ENCODE assay signal across 8 mouse cellular contexts in the genomic region with DNA sequence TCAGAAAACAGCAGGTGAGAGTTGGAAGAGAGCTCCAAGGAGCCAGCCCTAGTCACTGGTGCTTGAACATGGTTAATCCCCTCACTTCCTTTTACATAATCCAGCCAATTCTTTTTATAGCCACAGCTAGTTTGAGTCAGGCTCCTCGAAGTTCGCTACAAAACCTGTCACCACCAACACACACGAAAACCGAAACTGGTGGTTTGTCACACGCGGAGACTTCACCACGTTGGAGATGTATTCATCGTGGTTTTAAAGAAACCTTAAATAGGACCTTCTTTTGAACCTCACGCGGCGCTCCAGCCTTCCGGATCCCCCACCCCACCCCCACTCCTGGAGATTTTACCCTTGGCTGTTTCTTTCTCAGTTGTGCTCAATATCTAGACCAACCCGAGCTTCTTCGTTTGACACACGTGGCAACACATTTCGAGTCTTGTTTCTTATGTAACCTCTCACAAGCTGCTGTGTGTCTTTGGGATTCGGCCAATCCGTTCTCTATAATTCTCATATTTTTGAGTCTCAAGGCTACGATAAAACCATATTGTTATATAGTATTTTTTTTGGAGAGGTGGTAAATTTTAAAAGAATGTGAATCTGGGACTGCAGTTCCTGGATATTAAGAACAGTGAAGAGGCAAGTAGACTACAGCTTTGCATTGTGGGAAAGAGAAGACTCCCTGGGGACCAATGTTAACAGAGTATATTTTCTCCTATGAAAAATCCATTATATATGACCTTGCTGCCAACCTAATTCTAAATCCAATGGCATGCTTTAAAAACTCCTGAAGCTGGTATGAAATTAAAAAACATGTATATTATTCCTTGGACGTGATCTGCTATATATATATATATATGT. TPM values are rescaled to one million over a fixed set of nuclear protein-coding genes. Genes with fewer than 3 reads are reported as not detected.
DNase-seq lines count a peak whose midpoint lies in the region; ATAC-seq lines count a peak whose summit lies in the region.

No protein-coding gene starts in this region.

- H3K36me3 ChIP-seq in lung, embryonic 15.5 days: no peaks in the 10 kb centered on the region
- H3K36me3 ChIP-seq in embryonic facial prominence, embryonic 11.5 days (replicated peaks; ENCODE audit: control insufficient read depth, insufficient read depth, low read depth, low read length): no peaks in the 10 kb centered on the region
- H3K36me3 ChIP-seq in kidney, embryonic 14.5 days (ENCODE audit: control insufficient read depth, insufficient read depth, low read length): no peaks in the 10 kb centered on the region
- H3K36me3 ChIP-seq in liver, embryonic 13.5 days: no peaks in the 10 kb centered on the region

- H3K27ac ChIP-seq in lung, embryonic 15.5 days: no peak overlapping the region
- no peak overlapping the region for H3K27ac ChIP-seq in embryonic facial prominence, embryonic 11.5 days (replicated peaks; ENCODE audit: low read depth, low read length)
- no peak overlapping the region for H3K27ac ChIP-seq in kidney, embryonic 14.5 days (ENCODE audit: low read depth, low read length)
- no peak overlapping the region for H3K27ac ChIP-seq in liver, embryonic 13.5 days

- H3K4me2 ChIP-seq in lung, embryonic 15.5 days: peak overlapping the region; percentile 46
- peak overlapping the region; percentile 16; the same call in 1 of the 2 replicates for H3K4me2 ChIP-seq in embryonic facial prominence, embryonic 11.5 days (ENCODE audit: low read depth, low read length)
- H3K4me2 ChIP-seq in kidney, embryonic 14.5 days (replicated peaks; ENCODE audit: low read depth, low read length): peak overlapping the region; percentile 25; the same call in 1 of the 2 replicates
- H3K4me2 ChIP-seq in liver, embryonic 13.5 days: peak overlapping the region; percentile 55

- H3K9ac ChIP-seq in lung, embryonic 15.5 days: no peak overlapping the region
- H3K9ac ChIP-seq in embryonic facial prominence, embryonic 11.5 days (replicated peaks; ENCODE audit: low read length): no peak overlapping the region
- no peak overlapping the region for H3K9ac ChIP-seq in kidney, embryonic 14.5 days (ENCODE audit: low read depth, low read length)
- H3K9ac ChIP-seq in liver, embryonic 13.5 days: peak overlapping the region; percentile 33; the same call in 1 of the 2 replicates

- 33% methylated on average over 20 of the region's 20 CpGs for WGBS in lung, embryonic 15.5 days
- 40% methylated on average over 20 of the region's 20 CpGs for WGBS in embryonic facial prominence, embryonic 11.5 days
- 47% methylated on average over 20 of the region's 20 CpGs for WGBS in kidney, embryonic 14.5 days
- WGBS in liver, embryonic 13.5 days (ENCODE audit: insufficient replicate concordance): 22% methylated on average over 20 of the region's 20 CpGs

- no peak for DNase-seq in lung, postnatal 14 days
- DNase-seq in embryonic facial prominence, embryonic 11.5 days (ENCODE audit: low spot score): no peak
- DNase-seq in heart, adult 9 months (ENCODE audit: low spot score in 2 of 2): peak; percentile 37 to 54
- DNase-seq in liver, embryonic 13.5 days: no peak
- DNase-seq in right cerebral cortex, adult 18-20 months: peak; percentile 74
- no peak for DNase-seq in urinary bladder, postnatal 36 days (ENCODE audit: low spot score in 2 of 2)

- H3K4me1 ChIP-seq in lung, embryonic 15.5 days: no peaks in the 10 kb centered on the region
- no peaks in the 10 kb centered on the region for H3K4me1 ChIP-seq in embryonic facial prominence, embryonic 11.5 days (ENCODE audit: control insufficient read depth, insufficient read depth, low read length)
- H3K4me1 ChIP-seq in kidney, embryonic 14.5 days (ENCODE audit: control insufficient read depth, insufficient read depth, low read length): no peaks in the 10 kb centered on the region
- no peaks in the 10 kb centered on the region for H3K4me1 ChIP-seq in liver, embryonic 13.5 days (replicated peaks)

- ATAC-seq in lung, embryonic 15.5 days (ENCODE audit: borderline replicate concordance, extremely low read depth, low FRiP score, low TSS enrichment): no peak
- no peak for ATAC-seq in embryonic facial prominence, embryonic 11.5 days (replicated peaks; ENCODE audit: insufficient number of reproducible peaks, low FRiP score, low TSS enrichment, low read depth)
- no peak for ATAC-seq in kidney, embryonic 14.5 days (ENCODE audit: low FRiP score, low TSS enrichment)
- ATAC-seq in liver, embryonic 13.5 days (ENCODE audit: low read depth): no peak

- H3K4me3 ChIP-seq in lung, embryonic 15.5 days: peak overlapping the region; percentile 17
- H3K4me3 ChIP-seq in embryonic facial prominence, embryonic 11.5 days (ENCODE audit: low read depth, low read length): no peak overlapping the region
- H3K4me3 ChIP-seq in kidney, embryonic 14.5 days (ENCODE audit: low read length): peak overlapping the region; percentile 2; the same call in 1 of the 2 replicates
- peak overlapping the region; percentile 37 for H3K4me3 ChIP-seq in liver, embryonic 13.5 days (replicated peaks)

- H3K9me3 ChIP-seq in lung, embryonic 15.5 days: no peaks in the 10 kb centered on the region
- H3K9me3 ChIP-seq in embryonic facial prominence, embryonic 11.5 days (replicated peaks; ENCODE audit: control insufficient read depth, low read length): no peaks in the 10 kb centered on the region
- no peaks in the 10 kb centered on the region for H3K9me3 ChIP-seq in kidney, embryonic 14.5 days (ENCODE audit: control insufficient read depth, low read length)
- no peaks in the 10 kb centered on the region for H3K9me3 ChIP-seq in liver, embryonic 13.5 days (replicated peaks)

- H3K27me3 ChIP-seq in lung, embryonic 15.5 days: no peaks in the 10 kb centered on the region
- H3K27me3 ChIP-seq in embryonic facial prominence, embryonic 11.5 days (ENCODE audit: control insufficient read depth, insufficient read depth, low read length): no peaks in the 10 kb centered on the region
- H3K27me3 ChIP-seq in kidney, embryonic 14.5 days (ENCODE audit: control insufficient read depth, insufficient read depth, low read length): no peaks in the 10 kb centered on the region
- H3K27me3 ChIP-seq in liver, embryonic 13.5 days: no peaks in the 10 kb centered on the region

RNA-seq across cellular contexts. Expression of gene Zdhhc17, which starts 21.8 kb away (rescaled TPM):
- 20.5 and 20.9 TPM in 2 replicates for polyA plus RNA-seq in lung, embryonic 15.5 days (2015; fragmentation: Nextera tagmentation; extraction: Ambion mirVana)
- polyA plus RNA-seq in embryonic facial prominence, embryonic 11.5 days (2014; fragmentation: Nextera tagmentation; extraction: Ambion mirVana): 23.2 and 25.5 TPM in 2 replicates
- polyA plus RNA-seq in kidney, embryonic 14.5 days (2014; fragmentation: Nextera tagmentation; extraction: Ambion mirVana): 18.2 and 33.5 TPM in 2 replicates
- 4.3 and 6.3 TPM in 2 replicates for polyA plus RNA-seq in liver, embryonic 13.5 days (2015; fragmentation: Nextera tagmentation; extraction: Ambion mirVana)

Comparison
In these comparisons a context has a peak if more than half of its experiments do, and no peak if none do; other contexts are left out.
1. DNase-seq: peak in heart, adult 9 months (2 of 2) and right cerebral cortex, adult 18-20 months (single experiment); none in lung, postnatal 14 days (single experiment), embryonic facial prominence, embryonic 11.5 days (single experiment), liver, embryonic 13.5 days (single experiment) and urinary bladder, postnatal 36 days (0 of 2).
2. Peak in every context shown above with its lines, with median percentiles within 50 percentile points of each other: H3K4me2 ChIP-seq.